Mouse (Mus musculus) right cerebral cortex, postnatal 4 days (tissue): ENCODE measurements around the gene Olfr969.
"Not testable (repeated sequence)": the region's sequence is repeated elsewhere in the genome, so short reads cannot be mapped to it uniquely, and the experiment has no call there.

ENCODE experiments used
- DNase-seq: peaks from one replicate; pipeline ENCODE4 v3.0.0-alpha.2; 2022

Olfr969 gene

GRCm38 (mm10) chr9:39790558-39790957, at the start of gene Olfr969:
Gene Olfr969 (plus strand): TSS chr9:39790945.
- no peak for DNase-seq

- no peak for DNase-seq
Observed at GRCm38 (mm10) chr9:39745949-39746348, 44.8 kb upstream of the Olfr969 start, which contains the start of gene Olfr967. Gene Olfr967 (plus strand): TSS chr9:39746249.

- DNase-seq: no peak
Observed at GRCm38 (mm10) chr9:39746428-39746827, 44.3 kb upstream of the Olfr969 start.

DNA sequence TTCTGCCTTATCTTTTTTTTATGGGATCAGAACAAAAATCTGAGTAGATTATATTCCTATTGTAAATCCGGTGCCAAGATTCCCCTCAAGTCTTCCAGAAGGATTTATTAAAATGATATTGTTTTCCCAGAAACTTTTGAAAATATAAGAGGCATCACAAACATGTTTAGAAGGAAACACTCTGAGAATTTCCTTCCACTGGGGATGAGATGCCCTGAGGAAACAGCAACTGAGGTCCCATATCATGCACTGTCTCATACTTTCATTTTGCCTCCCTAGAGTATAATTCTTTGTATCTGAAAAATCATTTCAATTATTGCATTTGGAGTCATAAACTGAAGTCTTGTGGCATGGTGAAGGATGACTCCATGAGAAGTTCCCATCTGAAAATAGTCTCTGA, 7.6 kb upstream of the Olfr969 start, which contains the start of gene Olfr968:
Gene Olfr968, minus strand, starts transcription at position 101 of the 400 bp plus-strand sequence.
- no peak for DNase-seq

DNA sequence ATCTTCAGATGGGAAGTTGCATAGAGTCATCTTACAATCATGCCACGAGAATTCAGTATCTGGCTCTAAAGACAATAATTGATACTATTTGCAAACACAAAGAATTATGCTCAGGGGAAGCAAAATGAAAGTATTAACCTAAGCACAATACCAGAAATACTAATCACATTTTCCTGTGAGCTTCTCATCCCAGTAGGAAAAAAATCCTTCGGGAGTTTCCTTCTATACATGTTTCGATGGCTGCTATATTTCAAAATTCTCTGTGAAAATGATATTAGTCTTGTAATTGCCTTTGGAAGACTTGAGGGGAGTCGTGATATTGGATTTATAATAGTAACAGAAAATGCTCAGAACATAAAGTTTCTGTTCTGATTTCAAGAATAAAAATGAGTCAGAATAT, 17.8 kb downstream of the Olfr969 start, which contains the start of gene Olfr970:
Gene Olfr970, plus strand, starts transcription at position 301 of the 400 bp plus-strand sequence.
- DNase-seq: no peak

DNA sequence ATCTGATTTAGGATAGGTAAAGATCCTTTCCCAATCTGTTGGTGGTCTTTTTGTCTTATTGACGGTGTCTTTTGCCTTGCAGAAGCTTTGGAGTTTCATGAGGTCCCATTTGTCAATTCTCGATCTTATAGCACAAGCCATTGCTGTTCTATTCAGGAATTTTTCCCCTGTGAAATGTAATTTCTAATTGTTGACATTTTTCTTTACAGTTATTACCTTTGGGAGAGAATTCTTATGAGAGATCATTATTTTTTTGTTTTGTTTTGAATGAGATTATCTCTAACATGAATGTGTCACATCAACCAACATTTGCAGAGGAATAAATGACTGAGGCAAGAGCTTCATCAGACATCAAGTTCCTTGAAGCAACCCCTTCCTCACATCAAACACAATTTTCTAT, 45.8 kb downstream of the Olfr969 start, which contains the start of gene Olfr971:
Gene Olfr971, plus strand, starts transcription at position 301 of the 400 bp plus-strand sequence.
- DNase-seq: not testable (repeated sequence)
